Mouse (Mus musculus) monocyte, adult 5-6 weeks (primary cell): Measurements from ENCODE around the gene Foxf2. TPM values are rescaled to one million over a fixed set of nuclear protein-coding genes. Genes with fewer than 3 reads are reported as not detected.

ENCODE experiments used
- ATAC-seq: fragments of 153-309, 156-312 bp; replicated peaks from 2 replicates; pipeline ENCODE4 v1.8.0; 2017; ENCODE audit warnings: mild to moderate bottlenecking; ENCODE audit not compliant: low TSS enrichment, insufficient number of reproducible peaks, severe bottlenecking, poor library complexity, low FRiP score
- total RNA-seq: library from RNA; stranded (forward); fragments of 200-1000, 200-491, 200-594 nt; gene quantifications from 3 replicates; pipeline ENCODE4 v1.2.3, GENCODE M21; 2017

Gene Foxf2
- total RNA-seq, 1 experiment from 2014 or later, result not detected

GRCm38 (mm10) chr13:31661211-31661610, 35.6 kb downstream of the Foxf2 start:
- ATAC-seq, result no peak

- no peak for ATAC-seq
These were observed 39.8 kb downstream of the Foxf2 start for GRCm38 (mm10) chr13:31665376-31665775.

DNA sequence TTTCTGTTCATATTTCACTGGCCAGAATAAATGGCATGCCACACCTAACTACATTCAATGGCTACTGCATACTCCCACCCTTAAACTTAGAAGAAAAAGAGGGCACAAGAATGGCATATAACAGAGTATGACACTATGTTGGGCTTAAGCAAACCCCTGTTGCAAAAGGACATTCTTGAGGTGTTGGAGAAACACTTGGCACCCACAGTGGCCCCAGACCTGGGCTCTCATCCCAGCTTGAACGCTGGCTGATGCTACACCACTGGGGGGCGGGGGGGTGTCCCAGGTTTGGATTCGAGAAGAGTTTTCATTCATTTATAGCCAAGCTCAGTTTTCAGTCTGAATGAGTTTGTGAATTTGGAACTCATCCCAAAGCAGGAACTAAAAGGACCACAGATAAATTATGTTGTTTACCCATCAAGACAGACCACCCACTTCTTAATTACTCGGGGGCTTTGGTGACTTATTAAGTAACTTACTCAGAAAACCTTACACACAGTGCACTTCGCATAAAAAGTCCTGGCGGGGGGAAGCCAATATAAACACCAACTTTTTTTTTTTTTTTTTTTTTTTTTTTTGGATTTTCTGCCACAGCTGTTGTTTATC, 42.4 kb downstream of the Foxf2 start:
- ATAC-seq, result no peak

DNA sequence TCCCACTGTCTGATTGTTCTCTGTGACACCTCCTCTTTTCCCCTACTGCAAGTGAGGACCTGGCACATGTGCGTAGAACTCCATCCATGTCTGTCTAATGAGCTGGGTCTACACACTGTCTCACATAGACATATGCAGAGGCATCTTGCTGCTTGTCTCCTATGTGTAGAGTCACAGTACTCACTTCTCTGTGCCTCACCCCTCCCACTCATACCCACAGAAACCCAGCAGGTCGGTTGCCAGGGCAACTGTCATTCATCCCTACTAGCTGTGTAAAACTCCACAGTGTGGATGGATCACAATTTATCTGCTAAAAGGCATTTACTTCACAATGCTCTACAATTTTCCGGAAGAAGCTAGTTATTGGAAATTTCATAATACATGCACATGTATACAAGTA, 46.5 kb downstream of the Foxf2 start:
- no peak for ATAC-seq

Other genes starting within 250 kb of the Foxf2 start
- 0.64 to 1.0 TPM in 2 of 3 replicates, not detected in the other for gene Foxq1, start 69.7 kb upstream of the Foxf2 start, total RNA-seq
- 0.29 to 0.53 TPM in 2 of 3 replicates, not detected in the other for gene A530084C06Rik, start 66.5 kb upstream of the Foxf2 start, total RNA-seq
- gene Foxc1, start 180.8 kb downstream of the Foxf2 start, total RNA-seq, result 0.10 TPM in 1 of 3 replicates, not detected in the others